Mouse (Mus musculus) cerebellum, adult 9-10 months (tissue): ENCODE measurements around the gene Rab3gap1.
"Not testable (repeated sequence)": the region's sequence is repeated elsewhere in the genome, so short reads cannot be mapped to it uniquely, and the experiment has no call there.

ENCODE experiments used
- DNase-seq: peaks from one replicate; pipeline ENCODE4 v3.0.0; 2022

The Rab3gap1 gene

DNA sequence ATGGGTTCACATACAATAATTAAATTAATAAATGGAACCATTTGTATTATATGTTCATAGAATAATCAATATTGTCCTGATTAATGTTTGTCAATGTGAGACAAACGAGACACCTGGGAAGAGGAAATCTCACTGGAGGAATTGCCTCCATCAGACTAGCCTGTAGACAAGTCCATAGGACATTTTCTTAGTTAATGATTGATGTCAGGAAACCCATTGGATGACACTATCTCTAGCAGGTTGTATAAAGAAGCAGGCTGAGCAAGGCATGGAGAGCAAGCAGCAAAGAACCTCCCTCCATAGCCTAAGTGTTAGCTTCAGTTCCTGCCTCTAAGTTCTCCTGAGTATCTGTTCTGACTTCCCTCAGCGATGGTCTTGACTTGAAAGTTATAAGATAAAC is 64.8 kb downstream of the Rab3gap1 start:
- DNase-seq, result no peak

DNA sequence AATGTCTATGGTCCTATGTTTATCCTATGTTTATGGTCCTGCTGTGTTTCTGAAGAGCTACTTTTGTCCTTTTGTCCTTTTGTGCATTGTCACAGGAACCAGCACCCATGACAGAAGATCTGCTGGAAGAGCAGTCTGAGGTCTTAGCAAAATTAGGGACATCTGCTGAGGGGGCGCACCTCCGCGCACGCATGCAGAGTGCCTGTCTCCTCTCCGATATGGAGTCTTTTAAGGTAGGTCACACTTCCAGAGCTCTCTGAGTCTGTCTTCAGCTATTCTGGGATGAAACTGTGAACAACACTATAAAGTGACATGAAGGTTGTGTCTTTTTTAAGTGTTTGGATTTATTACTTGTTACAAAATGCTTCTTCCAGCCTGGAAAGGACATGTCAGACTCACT is 65.7 kb downstream of the Rab3gap1 start:
- no peak for DNase-seq

DNA sequence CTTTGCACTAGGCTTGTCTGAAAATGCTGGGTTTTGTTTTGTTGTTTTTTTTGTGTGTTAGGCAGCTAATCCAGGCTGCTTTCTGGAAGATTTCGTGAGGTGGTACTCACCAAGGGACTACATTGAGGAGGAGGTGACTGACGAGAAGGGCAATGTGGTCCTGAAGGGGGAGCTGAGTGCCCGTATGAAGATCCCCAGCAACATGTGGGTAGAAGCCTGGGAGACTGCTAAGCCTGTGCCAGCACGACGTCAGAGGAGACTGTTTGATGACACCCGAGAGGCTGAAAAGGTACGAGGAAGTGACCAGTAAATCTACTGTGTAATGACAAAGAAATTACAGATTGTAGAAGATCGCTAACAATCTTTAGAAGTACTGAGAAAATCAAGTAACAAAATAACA is 68.7 kb downstream of the Rab3gap1 start:
- DNase-seq, result no peak

DNA sequence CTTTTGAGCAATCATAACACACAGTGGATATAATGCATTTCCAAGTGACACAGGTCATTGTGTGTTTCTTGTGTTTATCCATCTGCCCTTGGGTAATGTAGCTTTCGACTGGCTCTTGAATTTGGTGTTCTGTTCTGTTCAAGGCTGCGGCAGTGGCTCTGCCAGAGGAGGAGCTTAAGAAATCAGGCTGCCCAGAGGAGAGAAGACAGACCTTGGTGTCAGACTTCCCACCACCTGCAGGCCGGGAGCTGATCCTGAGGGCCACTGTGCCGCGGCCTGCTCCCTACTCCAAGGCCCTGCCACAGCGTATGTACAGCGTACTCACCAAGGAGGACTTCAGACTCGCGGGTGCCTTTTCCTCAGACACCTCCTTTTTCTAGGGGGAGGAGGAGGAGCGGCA is 73.7 kb downstream of the Rab3gap1 start:
- DNase-seq, result no peak

DNA sequence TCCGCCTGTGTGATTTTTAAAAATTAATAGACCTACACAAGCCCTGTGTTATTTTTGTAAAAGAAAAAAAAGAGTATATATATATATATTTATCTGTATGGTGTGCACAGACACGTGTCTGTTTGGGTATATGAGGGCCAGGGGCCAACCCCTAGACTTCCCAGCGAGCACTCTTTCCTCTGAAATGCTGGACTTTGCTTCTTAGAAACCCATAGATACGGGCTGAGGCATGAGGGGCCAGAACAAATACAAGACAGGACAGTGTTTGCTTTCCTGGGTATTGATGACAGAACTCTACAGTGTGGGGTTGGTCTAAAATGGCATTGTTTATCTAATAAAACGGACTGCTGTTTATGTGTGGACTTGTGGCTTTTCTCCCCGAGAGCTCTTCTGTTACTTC is 74.9 kb downstream of the Rab3gap1 start:
- no peak for DNase-seq

- DNase-seq, result no peak
Observed at GRCm38 (mm10) chr1:127945696-127946575, 77.4 kb downstream of the Rab3gap1 start.

- no peak for DNase-seq
Observed at GRCm38 (mm10) chr1:127946615-127947249, 78.2 kb downstream of the Rab3gap1 start.

- DNase-seq, result no peak
Observed at GRCm38 (mm10) chr1:127948748-127949147, 80.2 kb downstream of the Rab3gap1 start.

DNA sequence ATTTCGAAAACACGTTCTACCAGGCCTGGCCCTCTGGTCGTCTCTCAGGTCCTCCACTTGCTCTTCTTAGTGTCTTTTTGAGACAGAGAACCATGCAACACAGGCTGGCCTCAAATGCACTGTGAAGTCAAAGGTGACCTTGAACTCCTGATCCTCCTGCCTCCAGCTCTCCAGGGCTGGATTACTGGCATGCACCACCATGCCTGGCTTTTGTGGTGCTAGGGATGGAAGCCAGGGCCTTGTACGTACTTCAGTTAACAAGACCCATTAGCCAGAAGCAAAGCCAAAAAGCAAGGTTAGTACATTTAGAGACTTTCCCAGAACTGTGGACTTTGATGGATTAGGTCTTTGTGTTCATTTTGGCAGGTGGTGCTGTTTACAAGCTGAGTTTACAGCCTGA is 83.7 kb downstream of the Rab3gap1 start:
- DNase-seq, result no peak

DNA sequence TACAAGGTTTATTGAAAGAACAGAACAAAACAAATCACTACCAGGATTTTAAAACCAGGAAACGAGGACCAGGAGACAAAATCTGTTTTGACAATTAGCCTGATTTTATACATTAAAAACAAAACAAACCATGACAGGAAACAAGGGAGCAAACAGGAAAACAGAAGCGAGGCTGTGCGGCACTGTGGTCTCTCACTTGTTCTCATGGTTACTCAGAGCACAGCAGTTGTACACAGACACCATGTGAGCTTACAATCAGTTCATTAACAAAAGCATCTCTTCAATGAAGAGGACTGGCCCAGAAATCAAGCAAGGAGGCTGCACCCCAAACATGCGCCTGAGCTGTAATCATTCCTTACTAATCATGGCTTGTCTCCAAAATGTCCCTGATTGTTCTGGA is 85.6 kb downstream of the Rab3gap1 start:
- not testable (repeated sequence) for DNase-seq

- no peak for DNase-seq
Observed at GRCm38 (mm10) chr1:127954800-127955199, 86.2 kb downstream of the Rab3gap1 start.

- no peak for DNase-seq
Observed at GRCm38 (mm10) chr1:127956524-127956923, 88.0 kb downstream of the Rab3gap1 start.

DNA sequence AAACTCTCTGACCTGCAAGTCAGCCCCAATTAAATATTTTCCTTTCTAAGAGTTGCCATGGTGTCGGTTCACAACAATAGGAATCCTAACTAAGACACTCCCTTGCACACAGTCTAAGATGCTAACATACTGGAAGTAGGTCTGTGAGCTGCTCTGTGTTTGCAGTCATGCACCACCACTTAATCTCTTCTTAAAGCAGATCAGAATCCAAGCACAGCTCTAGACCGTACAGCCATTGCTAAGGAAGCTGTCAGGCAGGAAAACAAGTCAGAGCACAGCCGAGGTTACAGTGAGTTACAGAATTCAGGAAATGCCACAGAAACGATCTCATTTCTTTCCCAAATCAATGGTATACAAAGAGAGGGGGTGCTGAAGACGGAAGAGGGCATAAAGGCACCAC is 90.2 kb downstream of the Rab3gap1 start:
- DNase-seq, result no peak

DNA sequence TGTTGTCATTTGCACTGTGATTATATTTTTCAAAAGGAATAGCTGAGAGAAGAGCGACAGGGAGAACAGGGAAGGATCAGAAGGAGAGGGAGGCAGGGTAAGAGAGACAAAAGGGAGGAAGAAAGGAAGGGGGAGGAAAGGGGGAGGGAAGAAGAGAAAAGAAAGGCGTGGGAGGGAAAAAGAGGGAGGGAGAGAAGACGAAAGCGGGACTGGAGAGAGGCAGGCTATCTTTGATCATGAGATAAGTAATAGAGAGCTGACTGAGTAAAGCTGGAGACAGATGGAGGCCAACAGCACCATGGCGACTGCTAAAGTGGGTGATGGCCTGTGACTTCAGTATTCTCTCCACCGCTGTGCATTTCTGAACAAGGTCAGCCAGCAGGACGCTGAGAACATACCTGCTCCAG is 90.7 kb downstream of the Rab3gap1 start:
- DNase-seq, result no peak

- no peak for DNase-seq
Observed at GRCm38 (mm10) chr1:127961140-127961539, 92.6 kb downstream of the Rab3gap1 start.

DNA sequence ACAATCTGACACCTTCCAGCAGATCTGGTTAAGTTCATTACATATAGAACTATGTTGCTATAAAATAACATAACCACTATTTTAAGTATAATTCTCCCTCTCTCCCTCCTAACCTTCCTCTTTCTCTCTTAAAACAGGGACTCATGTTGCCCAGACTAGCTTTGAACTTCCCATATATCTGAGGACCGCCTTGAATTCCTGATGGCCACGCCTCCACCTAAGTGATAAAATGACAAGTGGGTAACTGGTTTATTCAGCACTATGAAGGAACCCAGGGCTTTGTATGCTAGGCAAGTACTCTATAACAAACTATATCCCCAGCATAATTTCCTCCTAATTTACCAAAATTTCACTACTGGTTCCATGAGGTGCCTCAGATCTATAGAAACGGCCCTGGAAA is 94.8 kb downstream of the Rab3gap1 start:
- DNase-seq, result no peak

GRCm38 (mm10) chr1:127970870-127971269 is 102.3 kb downstream of the Rab3gap1 start:
- no peak for DNase-seq

DNA sequence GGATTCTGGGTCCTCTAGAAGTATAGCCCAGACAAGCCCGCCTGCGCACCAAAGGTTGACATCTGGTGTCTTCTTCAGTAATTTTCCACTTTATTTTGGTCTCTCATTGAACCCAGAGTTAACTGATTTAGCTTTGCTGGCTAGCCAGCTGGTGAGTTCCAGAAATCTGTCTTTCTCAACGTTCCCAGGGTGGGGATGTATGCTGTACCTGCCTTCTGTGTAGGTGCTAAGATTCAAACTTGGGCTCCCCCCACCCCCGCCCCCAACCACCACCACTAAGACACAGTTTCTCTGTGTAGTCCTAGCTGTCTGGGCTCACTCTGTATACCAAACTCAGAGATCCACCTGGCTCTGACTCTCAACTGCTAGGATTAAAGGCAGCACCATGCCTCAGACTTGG is 105.5 kb downstream of the Rab3gap1 start:
- DNase-seq, result no peak

- DNase-seq, result no peak
Observed at GRCm38 (mm10) chr1:127975676-127976075, 107.1 kb downstream of the Rab3gap1 start.

- DNase-seq, result no peak
Observed at GRCm38 (mm10) chr1:127976106-127976505, 107.5 kb downstream of the Rab3gap1 start.

DNA sequence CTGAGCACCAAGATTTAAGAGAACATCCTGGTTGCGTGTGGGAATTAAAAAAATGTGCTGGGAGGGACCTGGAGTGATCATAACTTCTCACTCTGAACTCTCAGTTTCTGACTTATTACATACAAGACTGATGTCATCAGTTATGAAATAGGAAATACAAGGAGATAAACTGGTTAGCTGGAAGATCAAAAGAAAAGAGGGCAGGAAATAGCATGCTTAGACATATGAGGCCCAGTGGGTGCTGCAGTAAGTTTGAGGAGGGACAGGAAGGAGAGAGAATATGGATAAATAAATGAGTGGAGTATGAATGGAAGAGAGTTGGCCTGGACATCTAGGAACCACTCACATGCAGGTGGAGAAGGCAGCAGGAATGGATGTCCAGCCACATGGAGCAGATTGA is 109.6 kb downstream of the Rab3gap1 start:
- no peak for DNase-seq

DNA sequence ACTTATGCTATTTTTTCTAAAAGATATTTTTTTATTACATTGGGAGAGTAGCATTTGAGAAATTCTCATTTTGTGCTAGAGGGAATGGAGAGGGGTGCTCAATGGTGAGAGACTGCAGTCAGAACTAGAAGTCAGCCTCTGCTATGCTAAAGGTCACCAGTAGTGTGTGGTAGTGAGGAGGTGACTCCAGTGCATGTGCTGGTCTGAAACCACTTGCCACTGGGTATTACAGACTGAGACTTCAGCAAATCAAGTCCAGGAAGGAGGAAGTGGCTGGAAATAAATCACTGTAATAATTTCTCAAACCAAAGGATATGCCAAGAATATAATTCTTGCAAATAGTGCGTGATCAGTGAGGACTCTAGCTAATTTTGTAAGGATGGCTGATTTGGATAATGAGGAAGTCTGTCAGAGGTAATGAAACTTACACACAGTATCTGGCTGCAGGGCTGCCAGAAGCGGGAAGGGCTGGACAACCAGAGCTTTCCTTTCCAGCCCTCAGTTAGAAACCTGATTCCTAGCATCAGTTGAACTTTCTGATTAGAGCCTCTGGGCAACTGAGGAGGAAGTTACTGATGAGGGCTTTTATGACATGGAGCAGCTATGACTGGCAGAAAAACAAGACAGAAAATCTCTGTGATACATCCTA is 112.5 kb downstream of the Rab3gap1 start:
- DNase-seq, result no peak

DNA sequence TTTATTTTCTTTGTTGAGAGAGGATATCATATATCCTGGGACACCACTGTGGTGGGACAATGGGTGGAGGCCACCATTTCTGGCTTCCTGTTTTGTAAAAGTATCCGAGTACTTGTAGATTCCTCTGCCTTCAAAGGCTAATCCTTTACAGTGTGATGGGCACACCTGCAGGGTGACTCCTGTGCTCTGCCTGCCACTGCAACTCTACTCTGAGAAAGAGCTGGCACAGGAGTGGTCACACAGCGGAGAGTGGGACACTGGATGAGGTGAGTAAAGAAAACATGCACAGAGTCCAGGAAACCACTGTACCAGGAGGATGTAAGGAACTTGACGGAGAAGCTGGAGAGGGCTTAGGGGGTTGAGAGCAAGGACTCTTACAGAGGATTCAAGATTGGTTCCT is 113.7 kb downstream of the Rab3gap1 start:
- no peak for DNase-seq
